Mouse (Mus musculus): ENCODE data around the gene Ube2g1. TPM values are rescaled to one million over a fixed set of nuclear protein-coding genes. Genes with fewer than 3 reads are reported as not detected.
A peak's percentile ranks its signal among the peaks of the same experiment; 100 is the strongest.

Gene Ube2g1
- polyA plus RNA-seq, 1 experiment from 2014 or later = 96.3 TPM

- no peaks in the 10 kb centered on the region for H3K9me3 ChIP-seq (ENCODE audit: control insufficient read depth, low read length)
- DNase-seq (ENCODE audit: low spot score) (no peak), ATAC-seq (ENCODE audit: insufficient number of reproducible peaks, low FRiP score, low TSS enrichment, low read depth) (no peak)
- 90% methylated on average over 6 of the region's 6 CpGs for WGBS
- H3K27ac ChIP-seq (replicated peaks; ENCODE audit: low read depth, low read length) = no peak overlapping the region
- no peaks in the 10 kb centered on the region; the same call in 1 of the 2 replicates for H3K36me3 ChIP-seq (ENCODE audit: control insufficient read depth, insufficient read depth, low read length)
- H3K9ac ChIP-seq (ENCODE audit: low read length) = no peak overlapping the region
- no peak overlapping the region for H3K4me2 ChIP-seq (ENCODE audit: low read depth, severe bottlenecking)
- H3K4me3 ChIP-seq (ENCODE audit: low read depth, low read length) = no peak overlapping the region
- H3K4me1 ChIP-seq (ENCODE audit: control insufficient read depth, insufficient read depth, low read length) = no peaks in the 10 kb centered on the region
- H3K27me3 ChIP-seq (ENCODE audit: control insufficient read depth, insufficient read depth, low read length) = no peaks in the 10 kb centered on the region
Observed at GRCm38 (mm10) chr11:72671294-72671988, 64.4 kb downstream of the Ube2g1 start.

- Histone ChIP-seq H3K9ac (ENCODE audit: low read length) (no peak overlapping the region), H3K27ac (replicated peaks; ENCODE audit: low read depth, low read length) (no peak overlapping the region), H3K4me2 (ENCODE audit: low read depth, severe bottlenecking) (no peak overlapping the region), H3K4me3 (ENCODE audit: low read depth, low read length) (no peak overlapping the region), H3K9me3 (ENCODE audit: control insufficient read depth, low read length) (no peaks in the 10 kb centered on the region), H3K4me1 (ENCODE audit: control insufficient read depth, insufficient read depth, low read length) (no peaks in the 10 kb centered on the region), H3K36me3 (ENCODE audit: control insufficient read depth, insufficient read depth, low read length) (no peaks in the 10 kb centered on the region; the same call in 1 of the 2 replicates), H3K27me3 (ENCODE audit: control insufficient read depth, insufficient read depth, low read length) (no peaks in the 10 kb centered on the region)
- DNase-seq (ENCODE audit: low spot score) = no peak
- no peak for ATAC-seq (ENCODE audit: insufficient number of reproducible peaks, low FRiP score, low TSS enrichment, low read depth)
- WGBS = 93% methylated on average over 1 of the region's 1 CpGs
Observed at GRCm38 (mm10) chr11:72672438-72672837, 65.4 kb downstream of the Ube2g1 start.

- no peaks in the 10 kb centered on the region; the same call in 1 of the 2 replicates for H3K36me3 ChIP-seq (ENCODE audit: control insufficient read depth, insufficient read depth, low read length)
- H3K27ac ChIP-seq (replicated peaks; ENCODE audit: low read depth, low read length) = no peak overlapping the region
- no peaks in the 10 kb centered on the region for H3K4me1 ChIP-seq (ENCODE audit: control insufficient read depth, insufficient read depth, low read length)
- H3K4me2 ChIP-seq (ENCODE audit: low read depth, severe bottlenecking) = no peak overlapping the region
- ATAC-seq (ENCODE audit: insufficient number of reproducible peaks, low FRiP score, low TSS enrichment, low read depth) (no peak), DNase-seq (ENCODE audit: low spot score) (no peak)
- H3K27me3 ChIP-seq (ENCODE audit: control insufficient read depth, insufficient read depth, low read length) = no peaks in the 10 kb centered on the region
- no peaks in the 10 kb centered on the region for H3K9me3 ChIP-seq (ENCODE audit: control insufficient read depth, low read length)
- H3K9ac ChIP-seq (ENCODE audit: low read length) = no peak overlapping the region
- H3K4me3 ChIP-seq (ENCODE audit: low read depth, low read length) = no peak overlapping the region
- 73% methylated on average over 2 of the region's 2 CpGs for WGBS
Observed at GRCm38 (mm10) chr11:72675280-72675679, 68.2 kb downstream of the Ube2g1 start.

GRCm38 (mm10) chr11:72680726-72681125, 73.6 kb downstream of the Ube2g1 start:
- ATAC-seq (ENCODE audit: insufficient number of reproducible peaks, low FRiP score, low TSS enrichment, low read depth) (no peak), DNase-seq (ENCODE audit: low spot score) (no peak)
- H3K27me3 ChIP-seq (ENCODE audit: control insufficient read depth, insufficient read depth, low read length) = no peaks in the 10 kb centered on the region
- H3K4me2 ChIP-seq (ENCODE audit: low read depth, severe bottlenecking) = no peak overlapping the region
- no peak overlapping the region for H3K9ac ChIP-seq (ENCODE audit: low read length)
- H3K4me1 ChIP-seq (ENCODE audit: control insufficient read depth, insufficient read depth, low read length) = no peaks in the 10 kb centered on the region
- no peaks in the 10 kb centered on the region for H3K36me3 ChIP-seq (ENCODE audit: control insufficient read depth, insufficient read depth, low read length)
- no peak overlapping the region for H3K4me3 ChIP-seq (ENCODE audit: low read depth, low read length)
- H3K27ac ChIP-seq (replicated peaks; ENCODE audit: low read depth, low read length) = no peak overlapping the region
- no peaks in the 10 kb centered on the region for H3K9me3 ChIP-seq (ENCODE audit: control insufficient read depth, low read length)

- no peak overlapping the region for H3K27ac ChIP-seq (replicated peaks; ENCODE audit: low read depth, low read length)
- no peak overlapping the region for H3K4me3 ChIP-seq (ENCODE audit: low read depth, low read length)
- 94% methylated on average over 2 of the region's 2 CpGs for WGBS
- no peak overlapping the region for H3K9ac ChIP-seq (ENCODE audit: low read length)
- H3K27me3 ChIP-seq (ENCODE audit: control insufficient read depth, insufficient read depth, low read length) = no peaks in the 10 kb centered on the region
- H3K9me3 ChIP-seq (ENCODE audit: control insufficient read depth, low read length) = no peaks in the 10 kb centered on the region
- H3K4me2 ChIP-seq (ENCODE audit: low read depth, severe bottlenecking) = no peak overlapping the region
- H3K36me3 ChIP-seq (ENCODE audit: control insufficient read depth, insufficient read depth, low read length) = no peaks in the 10 kb centered on the region
- H3K4me1 ChIP-seq (ENCODE audit: control insufficient read depth, insufficient read depth, low read length) = no peaks in the 10 kb centered on the region
- DNase-seq (ENCODE audit: low spot score) (no peak), ATAC-seq (ENCODE audit: insufficient number of reproducible peaks, low FRiP score, low TSS enrichment, low read depth) (no peak)
Observed at GRCm38 (mm10) chr11:72683402-72683801, 76.3 kb downstream of the Ube2g1 start.

GRCm38 (mm10) chr11:72686697-72687096, 79.6 kb downstream of the Ube2g1 start:
- no peak for DNase-seq (ENCODE audit: low spot score)
- Histone ChIP-seq H3K36me3 (ENCODE audit: control insufficient read depth, insufficient read depth, low read length) (no peaks in the 10 kb centered on the region), H3K4me3 (ENCODE audit: low read depth, low read length) (no peak overlapping the region)

GRCm38 (mm10) chr11:72688242-72688641, 81.2 kb downstream of the Ube2g1 start:
- ATAC-seq (ENCODE audit: insufficient number of reproducible peaks, low FRiP score, low TSS enrichment, low read depth) = no peak
- Histone ChIP-seq H3K36me3 (ENCODE audit: control insufficient read depth, insufficient read depth, low read length) (no peaks in the 10 kb centered on the region), H3K4me3 (ENCODE audit: low read depth, low read length) (no peak overlapping the region), H3K4me1 (ENCODE audit: control insufficient read depth, insufficient read depth, low read length) (peaks cover 6% of the 10 kb centered on the region; the same call in 1 of the 2 replicates), H3K27ac (replicated peaks; ENCODE audit: low read depth, low read length) (no peak overlapping the region), H3K9me3 (ENCODE audit: control insufficient read depth, low read length) (no peaks in the 10 kb centered on the region), H3K9ac (ENCODE audit: low read length) (no peak overlapping the region), H3K27me3 (ENCODE audit: control insufficient read depth, insufficient read depth, low read length) (no peaks in the 10 kb centered on the region), H3K4me2 (ENCODE audit: low read depth, severe bottlenecking) (no peak overlapping the region)
- peak; percentile 23 for DNase-seq (ENCODE audit: low spot score)
- 11% methylated on average over 5 of the region's 5 CpGs for WGBS

More at GRCm38 (mm10) chr11:72686697-72687096, 79.6 kb downstream of the Ube2g1 start:
- Histone ChIP-seq H3K27ac (replicated peaks; ENCODE audit: low read depth, low read length) (no peak overlapping the region), H3K4me2 (ENCODE audit: low read depth, severe bottlenecking) (no peak overlapping the region), H3K9ac (ENCODE audit: low read length) (no peak overlapping the region), H3K27me3 (ENCODE audit: control insufficient read depth, insufficient read depth, low read length) (no peaks in the 10 kb centered on the region), H3K9me3 (ENCODE audit: control insufficient read depth, low read length) (no peaks in the 10 kb centered on the region), H3K4me1 (ENCODE audit: control insufficient read depth, insufficient read depth, low read length) (peaks cover 6% of the 10 kb centered on the region; the same call in 1 of the 2 replicates)
- no peak for ATAC-seq (ENCODE audit: insufficient number of reproducible peaks, low FRiP score, low TSS enrichment, low read depth)

GRCm38 (mm10) chr11:72689115-72689514, 82.0 kb downstream of the Ube2g1 start:
- ATAC-seq (ENCODE audit: insufficient number of reproducible peaks, low FRiP score, low TSS enrichment, low read depth) (no peak), DNase-seq (ENCODE audit: low spot score) (peak; percentile 24)
- Histone ChIP-seq H3K4me2 (ENCODE audit: low read depth, severe bottlenecking) (peak overlapping the region; percentile 71), H3K27ac (replicated peaks; ENCODE audit: low read depth, low read length) (no peak overlapping the region; the same call in 1 of the 2 replicates), H3K9ac (ENCODE audit: low read length) (peak overlapping the region; percentile 87; the same call in 1 of the 2 replicates), H3K9me3 (ENCODE audit: control insufficient read depth, low read length) (no peaks in the 10 kb centered on the region), H3K4me1 (ENCODE audit: control insufficient read depth, insufficient read depth, low read length) (peaks cover 6% of the 10 kb centered on the region; the same call in 1 of the 2 replicates), H3K36me3 (ENCODE audit: control insufficient read depth, insufficient read depth, low read length) (no peaks in the 10 kb centered on the region), H3K27me3 (ENCODE audit: control insufficient read depth, insufficient read depth, low read length) (no peaks in the 10 kb centered on the region), H3K4me3 (ENCODE audit: low read depth, low read length) (peak overlapping the region; percentile 82)
- WGBS = 78% methylated on average over 3 of the region's 3 CpGs
